Mouse (Mus musculus) myocyte (in vitro differentiated cells): ENCODE data around the gene Pofut1. TPM values are rescaled to one million over a fixed set of nuclear protein-coding genes. Genes with fewer than 3 reads are reported as not detected.
A peak's percentile ranks its signal among the peaks of the same experiment; 100 is the strongest.

ENCODE experiments used
- H3K27me3 ChIP-seq: one replicate; pipeline ENCODE4 v1.6.1; 2011; ENCODE audit not compliant: control insufficient read depth, insufficient read depth, insufficient read length
- H3K36me3 ChIP-seq: one replicate; pipeline ENCODE4 v1.6.1; 2011; ENCODE audit not compliant: control insufficient read depth, insufficient read depth
- H3K4me2 ChIP-seq: one replicate; pipeline ENCODE4 v1.6.1; 2011; ENCODE audit warnings: low read depth, control low read depth
- H3K4me3 ChIP-seq: one replicate; pipeline ENCODE4 v1.5.1; 2011; ENCODE audit warnings: mild to moderate bottlenecking, control low read depth, moderate library complexity
- H3K79me2 ChIP-seq: one replicate; pipeline ENCODE4 v1.6.1; 2011; ENCODE audit not compliant: control insufficient read depth, insufficient read depth
- H3ac ChIP-seq: one replicate; pipeline ENCODE4 v1.6.1; 2011; ENCODE audit not compliant: control insufficient read depth, insufficient read length
- CEBPB ChIP-seq: IDR thresholded peaks from 2 replicates; pipeline ENCODE4 v1.6.1; 2011; ENCODE audit warnings: mild to moderate bottlenecking, moderate library complexity; ENCODE audit not compliant: poor library complexity, insufficient read depth, severe bottlenecking
- E2F4 ChIP-seq: IDR thresholded peaks from one replicate; pipeline ENCODE4 v1.6.1; 2011; ENCODE audit warnings: mild to moderate bottlenecking, control low read depth, moderate library complexity; ENCODE audit not compliant: insufficient read depth
- MAX ChIP-seq: IDR thresholded peaks from one replicate; pipeline ENCODE4 v1.6.1; 2011; ENCODE audit warnings: low read depth, mild to moderate bottlenecking, control low read depth
- MYOD1 ChIP-seq, 3 experiments: IDR thresholded peaks; one replicate each; pipeline ENCODE4 v1.6.1; 2011; ENCODE audit warnings: control low read depth in 2 of 3, low read depth in 2 of 3, mild to moderate bottlenecking in 2 of 3, moderate library complexity in 1 of 3; ENCODE audit not compliant: insufficient read length in 2 of 3, control insufficient read depth in 1 of 3
- MYOG ChIP-seq, 3 experiments: IDR thresholded peaks; one replicate each; pipeline ENCODE4 v1.6.1; 2011; ENCODE audit warnings: control low read depth in 2 of 3, low read depth in 2 of 3, mild to moderate bottlenecking in 2 of 3; ENCODE audit not compliant: insufficient read length in 2 of 3, control insufficient read depth in 1 of 3, insufficient read depth in 1 of 3
- POLR2A ChIP-seq: IDR thresholded peaks from one replicate; pipeline ENCODE4 v1.6.1; 2011; ENCODE audit warnings: low read depth, mild to moderate bottlenecking, control low read depth, moderate library complexity; ENCODE audit not compliant: insufficient read length
- POLR2AphosphoS2 ChIP-seq: IDR thresholded peaks from one replicate; pipeline ENCODE4 v1.6.1; 2011; ENCODE audit warnings: low read depth, control low read depth; ENCODE audit not compliant: insufficient read length
- REST ChIP-seq: IDR thresholded peaks from one replicate; pipeline ENCODE4 v1.6.1; 2011; ENCODE audit warnings: mild to moderate bottlenecking, control low read depth, moderate library complexity; ENCODE audit not compliant: insufficient read depth, insufficient read length
- SRF ChIP-seq: IDR thresholded peaks from one replicate; pipeline ENCODE4 v1.6.1; 2011; ENCODE audit warnings: low read depth; ENCODE audit not compliant: control insufficient read depth, insufficient read length
- TCF12 ChIP-seq: IDR thresholded peaks from one replicate; pipeline ENCODE4 v1.6.1; 2011; ENCODE audit warnings: mild to moderate bottlenecking, control low read depth; ENCODE audit not compliant: poor library complexity, insufficient read depth, severe bottlenecking
- TCF3 ChIP-seq: IDR thresholded peaks from one replicate; pipeline ENCODE4 v1.6.1; 2011; ENCODE audit warnings: low read depth, control low read depth; ENCODE audit not compliant: insufficient read length
- USF1 ChIP-seq: IDR thresholded peaks from one replicate; pipeline ENCODE4 v1.6.1; 2011; ENCODE audit warnings: low read depth, mild to moderate bottlenecking, control low read depth, moderate library complexity
- polyA plus RNA-seq: library from polyadenylated mRNA; unstranded; fragments of >200 nt; fragmentation: generic; extraction: Trizol; gene quantifications from one replicate; pipeline ENCODE4 v1.2.1, GENCODE M21; 2012; ENCODE audit warnings: missing spikeins

The Pofut1 gene
- polyA plus RNA-seq = 12.2 TPM

- no peak for TF ChIP-seq TCF12
- TF ChIP-seq USF1 = no peak
- no peak for TF ChIP-seq REST
- peak in 2 of 3 experiments; percentile 65 to 74 for TF ChIP-seq MYOG (IDR thresholded peaks at IDR 0.05; ENCODE audit: control insufficient read depth in 1 of 3, insufficient read depth in 1 of 3, insufficient read length in 2 of 3, low read depth in 2 of 3)
- TF ChIP-seq SRF = no peak
- TF ChIP-seq MYOD1 (IDR thresholded peaks at IDR 0.05; ENCODE audit: control insufficient read depth in 1 of 3, insufficient read length in 2 of 3, low read depth in 2 of 3) = peak in 2 of 3 experiments; percentile 66 to 89
- peak; percentile 61 for TF ChIP-seq POLR2A
- no peak for TF ChIP-seq CEBPB
- no peak for TF ChIP-seq MAX
- peak; percentile 57 for TF ChIP-seq E2F4
- no peak for TF ChIP-seq TCF3
- peak; percentile 33 for TF ChIP-seq POLR2AphosphoS2
- H3K79me2 ChIP-seq = peaks cover 47% of the 10 kb centered on the region
- H3K4me3 ChIP-seq = peak within 1 kb of the TSS; percentile 97
- H3ac ChIP-seq = peak within 1 kb of the TSS; percentile 76
- H3K4me2 ChIP-seq = peak within 1 kb of the TSS; percentile 96
- no peaks in the 10 kb centered on the region for H3K27me3 ChIP-seq
- H3K36me3 ChIP-seq = peaks cover 6% of the 10 kb centered on the region
Measured at GRCm38 (mm10) chr2:153241250-153242014, at the start of gene Pofut1, which contains the start of gene Plagl2. Pofut1 (plus strand) TSS chr2:153241533. Plagl2 (minus strand) TSS chr2:153241426.

- no peaks in the 10 kb centered on the region for H3K27me3 ChIP-seq
- no peaks in the 10 kb centered on the region for H3K79me2 ChIP-seq
- no peak for TF ChIP-seq SRF
- no peak for TF ChIP-seq E2F4
- TF ChIP-seq TCF12 = no peak
- no peak for TF ChIP-seq POLR2AphosphoS2
- no peak for TF ChIP-seq MAX
- TF ChIP-seq REST = no peak
- no peak for TF ChIP-seq CEBPB
- TF ChIP-seq POLR2A = no peak
- no peak for TF ChIP-seq MYOG (IDR thresholded peaks at IDR 0.05; ENCODE audit: control insufficient read depth in 1 of 3, insufficient read depth in 1 of 3, insufficient read length in 2 of 3, low read depth in 2 of 3)
- no peak overlapping the region for H3K4me3 ChIP-seq
- no peak overlapping the region for H3K4me2 ChIP-seq
- H3K36me3 ChIP-seq = peaks cover 55% of the 10 kb centered on the region
- no peak overlapping the region for H3ac ChIP-seq
Measured at GRCm38 (mm10) chr2:153194255-153194654, 47.1 kb upstream of the Pofut1 start.

- Histone ChIP-seq H3K4me3 (no peak overlapping the region), H3K4me2 (no peak overlapping the region), H3K36me3 (peaks cover 48% of the 10 kb centered on the region), H3K27me3 (no peaks in the 10 kb centered on the region), H3K79me2 (no peaks in the 10 kb centered on the region), H3ac (no peak overlapping the region)
- TF ChIP-seq USF1 = no peak
- no peak for TF ChIP-seq POLR2A
- no peak for TF ChIP-seq TCF3
- no peak for TF ChIP-seq SRF
- TF ChIP-seq MAX = no peak
Measured at GRCm38 (mm10) chr2:153198485-153198884, 42.8 kb upstream of the Pofut1 start.

DNA sequence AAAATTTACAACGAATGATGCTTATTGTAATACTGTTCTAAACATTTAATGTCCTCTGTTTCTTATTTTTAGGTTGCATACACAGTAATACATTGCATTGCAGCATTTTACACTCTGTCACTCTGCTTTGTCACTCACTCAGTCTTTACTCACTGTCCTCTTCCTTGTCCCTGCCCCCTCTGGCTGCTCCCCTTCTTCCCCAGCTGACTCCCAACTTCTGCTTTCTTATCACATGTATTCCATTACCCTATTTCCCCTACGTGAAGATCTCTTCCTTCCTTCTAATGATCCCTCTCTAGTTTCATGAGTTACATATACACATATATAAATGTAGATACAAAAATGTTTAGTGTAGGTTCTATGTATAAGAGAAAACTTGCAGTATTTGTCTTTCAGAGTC is 42.2 kb upstream of the Pofut1 start:
- Histone ChIP-seq H3ac (no peak overlapping the region), H3K4me2 (no peak overlapping the region), H3K36me3 (peaks cover 45% of the 10 kb centered on the region), H3K4me3 (no peak overlapping the region), H3K27me3 (no peaks in the 10 kb centered on the region), H3K79me2 (no peaks in the 10 kb centered on the region)
- no peak for TF ChIP-seq MAX
- TF ChIP-seq TCF12 = no peak
- no peak for TF ChIP-seq POLR2A
- no peak for TF ChIP-seq TCF3

DNA sequence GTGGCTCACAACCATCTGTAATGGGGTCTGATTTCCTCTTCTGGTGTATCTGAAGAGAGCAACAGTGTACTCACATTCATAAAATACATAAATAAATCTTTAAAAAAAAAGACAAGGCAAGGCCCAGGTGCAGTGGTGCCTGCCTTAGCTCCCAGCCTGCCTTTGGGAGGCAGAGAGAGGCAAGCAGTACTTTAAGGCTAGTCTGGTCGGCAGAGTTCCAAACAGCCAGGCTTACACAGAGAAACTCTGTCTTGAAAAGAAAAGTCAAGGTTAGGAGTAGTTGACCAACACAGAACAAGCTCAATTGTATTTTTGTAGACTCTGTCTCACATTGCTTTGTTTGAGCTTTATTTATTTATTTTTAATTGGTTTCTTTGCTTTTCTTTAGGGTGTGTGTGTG is 38.6 kb upstream of the Pofut1 start:
- Histone ChIP-seq H3K27me3 (no peaks in the 10 kb centered on the region), H3K4me2 (no peak overlapping the region), H3K36me3 (peaks cover 21% of the 10 kb centered on the region), H3ac (no peak overlapping the region), H3K79me2 (no peaks in the 10 kb centered on the region), H3K4me3 (no peak overlapping the region)
- no peak for TF ChIP-seq E2F4
- TF ChIP-seq POLR2A = no peak
- TF ChIP-seq POLR2AphosphoS2 = no peak
- TF ChIP-seq TCF3 = no peak
- no peak for TF ChIP-seq MYOG (IDR thresholded peaks at IDR 0.05; ENCODE audit: control insufficient read depth in 1 of 3, insufficient read depth in 1 of 3, insufficient read length in 2 of 3, low read depth in 2 of 3)
- no peak for TF ChIP-seq TCF12
- no peak for TF ChIP-seq MAX
- no peak for TF ChIP-seq CEBPB
- TF ChIP-seq MYOD1 (IDR thresholded peaks at IDR 0.05; ENCODE audit: control insufficient read depth in 1 of 3, insufficient read length in 2 of 3, low read depth in 2 of 3) = no peak
- TF ChIP-seq USF1 = no peak
- no peak for TF ChIP-seq SRF
- TF ChIP-seq REST = no peak
